Mouse (Mus musculus): Measurements from ENCODE around the gene Tceal9. TPM values are rescaled to one million over a fixed set of nuclear protein-coding genes. Genes with fewer than 3 reads are reported as not detected.
"Not testable (repeated sequence)": the region's sequence is repeated elsewhere in the genome, so short reads cannot be mapped to it uniquely, and the experiment has no call there.

Tceal9 gene
- total RNA-seq (2021), result 100 to 1,000 TPM; 119 to 122 TPM

DNA sequence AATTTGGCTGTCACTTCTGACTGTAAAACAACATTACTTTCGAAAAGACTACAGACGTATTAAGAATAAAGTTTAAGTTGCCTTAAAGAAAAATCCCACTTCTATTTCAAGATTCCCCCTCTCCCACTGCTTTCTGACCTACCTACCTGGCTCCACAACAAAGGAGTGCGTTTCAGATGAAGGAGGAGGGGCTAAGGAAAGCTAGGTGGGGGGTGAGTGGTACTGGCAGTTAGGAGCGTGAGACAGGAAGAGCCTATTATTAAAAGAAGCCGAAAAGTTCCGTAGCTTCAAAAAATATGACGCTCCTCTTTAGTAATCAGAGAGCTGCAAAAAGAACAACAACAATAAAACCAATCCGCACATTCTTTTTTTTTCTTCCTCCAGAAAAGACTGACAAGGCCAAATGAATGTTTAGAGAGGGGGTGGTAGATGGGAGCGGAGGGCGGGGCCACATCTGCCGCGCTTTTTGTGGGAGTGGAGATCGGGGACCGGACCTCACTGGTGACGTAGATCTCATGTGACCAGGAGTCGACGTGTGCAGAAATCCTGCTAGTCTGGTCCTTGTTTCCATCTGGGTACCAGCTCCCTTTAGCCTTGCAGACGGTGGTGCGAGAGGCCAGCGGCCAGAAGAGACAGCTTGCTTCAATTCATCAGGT, at the start of gene Tceal9:
Gene Tceal9 (plus strand): TSS at position 506 of the 656 bp plus-strand sequence.
- intact Hi-C loops (cut with DNase I), result loop anchor here (1.0 kb wide), 1 partner anchor 26 kb away; the partner anchor contains the start of gene Bex3
- DNase-seq (ENCODE audit: low spot score in 2 of 2), result peak; percentile 60 to 77

DNA sequence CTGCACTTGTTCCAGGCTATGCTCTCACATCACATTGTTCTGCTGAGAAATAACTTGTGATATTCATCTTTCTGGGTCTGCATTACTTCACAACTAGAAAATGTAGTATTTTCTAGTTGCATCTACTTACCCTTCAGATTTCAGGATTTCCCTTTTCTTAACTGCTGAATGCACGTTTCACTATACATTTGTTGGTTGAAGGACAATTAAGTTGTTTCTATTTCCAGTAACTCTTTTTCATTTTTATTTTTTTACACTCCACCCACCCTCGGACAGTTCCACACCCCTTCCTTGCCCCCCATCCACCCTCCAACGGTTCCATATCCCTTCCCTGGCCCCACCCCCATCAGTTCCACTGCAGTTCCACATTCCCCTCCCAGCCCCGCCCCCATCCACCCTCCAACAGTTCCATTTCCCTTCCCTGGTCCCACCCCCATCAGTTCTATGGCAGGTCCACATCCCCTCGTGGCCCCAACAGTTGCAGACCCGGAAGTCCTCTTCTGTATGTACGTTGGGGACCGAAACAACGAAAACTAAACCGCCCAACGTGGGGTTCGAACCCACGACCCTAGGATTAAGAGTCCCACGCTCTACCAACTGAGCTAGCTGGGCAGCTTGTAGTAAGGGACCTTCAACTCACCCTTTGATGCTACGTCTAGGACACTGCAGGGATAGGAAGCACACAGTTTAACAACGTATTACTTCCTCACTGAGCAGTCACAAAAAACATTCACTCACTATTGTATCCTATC, 49.5 kb upstream of the Tceal9 start:
- DNase-seq (ENCODE audit: low spot score in 2 of 2), result no peak
- intact Hi-C loops (cut with DNase I), result no loop called here

DNA sequence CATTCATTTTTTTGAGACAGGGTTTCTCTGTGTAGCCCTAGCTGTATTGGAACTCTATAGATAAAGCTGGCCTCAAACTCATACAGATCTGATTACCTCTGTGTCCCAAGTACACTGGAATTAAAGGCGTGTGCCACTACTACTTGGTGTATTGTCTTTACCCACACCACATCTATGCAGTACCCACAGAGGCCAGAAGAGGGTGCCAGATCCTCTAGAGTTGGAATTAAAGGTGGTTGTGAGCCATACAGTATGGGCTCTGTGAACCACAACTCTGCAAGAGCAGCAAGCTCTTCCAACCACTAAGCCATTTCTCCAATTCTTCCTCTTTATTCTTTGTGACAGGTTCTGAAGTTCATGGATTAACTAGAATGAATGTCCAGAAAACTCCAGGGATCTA, 48.0 kb upstream of the Tceal9 start:
- intact Hi-C loops (cut with DNase I), result no loop called here
- DNase-seq (ENCODE audit: low spot score in 2 of 2), result no peak

DNA sequence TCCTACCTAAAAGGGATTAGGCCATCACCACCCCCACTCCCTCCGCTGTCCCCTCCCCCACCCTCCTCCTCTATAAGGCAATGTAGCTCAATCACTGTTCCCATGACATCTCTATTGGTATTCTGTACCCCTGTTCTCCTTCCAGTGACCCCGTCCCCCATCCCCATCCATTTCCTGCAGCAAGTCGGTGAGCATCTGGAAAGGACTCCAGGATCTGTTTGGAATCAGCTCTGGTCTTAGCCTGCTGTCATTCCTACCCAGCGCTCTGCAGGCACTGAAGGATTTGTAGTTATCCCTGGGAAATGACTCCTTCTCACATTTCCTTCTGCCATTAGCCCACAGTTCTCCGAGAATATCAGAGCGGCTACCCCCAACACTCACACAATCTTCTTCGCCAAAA, 41.6 kb upstream of the Tceal9 start:
- DNase-seq (ENCODE audit: low spot score in 2 of 2), result no peak
- intact Hi-C loops (cut with DNase I), result loop anchor here (10.0 kb wide), 1 partner anchor 58 kb away; no protein-coding TSS in a partner anchor

DNA sequence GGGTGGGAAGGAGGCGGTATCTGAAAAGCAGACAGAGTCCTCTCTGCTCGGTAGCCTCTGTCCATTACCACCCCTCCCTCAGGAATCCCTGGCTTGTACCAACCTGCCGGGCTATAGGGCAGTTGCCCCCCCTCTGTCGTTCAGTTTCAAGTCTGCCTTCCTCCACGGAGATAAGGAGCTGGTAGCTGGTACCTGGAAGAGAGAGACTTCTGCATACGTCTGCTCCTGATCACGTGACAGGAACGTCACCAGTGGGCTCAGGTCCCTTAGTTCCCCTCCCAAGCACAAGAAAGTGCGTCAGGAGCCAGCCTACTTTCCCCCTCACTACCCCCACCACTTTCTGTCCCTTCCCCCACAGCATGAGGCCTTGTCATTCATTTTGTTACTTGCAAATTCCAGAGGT, 41.2 kb upstream of the Tceal9 start, which contains the start of gene Tceal5:
Gene Tceal5 (minus strand): TSS at position 213 of the 403 bp plus-strand sequence.
- DNase-seq (ENCODE audit: low spot score in 2 of 2), result peak; percentile 62 to 80
- intact Hi-C loops (cut with DNase I), result loop anchor here (10.0 kb wide), 1 partner anchor 59 kb away; no protein-coding TSS in a partner anchor

DNA sequence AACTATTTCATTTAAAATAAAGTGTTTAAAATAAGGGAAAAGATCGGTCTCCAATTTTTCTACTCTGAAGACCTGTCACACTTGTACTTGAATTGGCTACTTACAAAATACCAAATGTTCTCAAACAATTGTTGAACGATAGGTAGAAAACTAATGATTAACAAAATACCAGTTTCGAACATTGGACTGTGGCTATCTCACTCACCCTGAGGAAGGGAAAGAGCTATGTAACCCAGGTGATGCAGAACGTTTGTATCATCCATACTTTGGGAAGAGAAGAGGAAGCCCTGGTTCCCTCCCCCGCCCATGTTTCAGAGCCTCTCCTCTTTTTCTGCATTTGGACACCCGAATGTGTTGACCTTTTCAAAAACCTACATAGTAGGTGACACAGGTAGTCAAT, 40.5 kb upstream of the Tceal9 start:
- DNase-seq (ENCODE audit: low spot score in 2 of 2), result no peak
- intact Hi-C loops (cut with DNase I), result loop anchor here (10.0 kb wide), 1 partner anchor 60 kb away; no protein-coding TSS in a partner anchor

DNA sequence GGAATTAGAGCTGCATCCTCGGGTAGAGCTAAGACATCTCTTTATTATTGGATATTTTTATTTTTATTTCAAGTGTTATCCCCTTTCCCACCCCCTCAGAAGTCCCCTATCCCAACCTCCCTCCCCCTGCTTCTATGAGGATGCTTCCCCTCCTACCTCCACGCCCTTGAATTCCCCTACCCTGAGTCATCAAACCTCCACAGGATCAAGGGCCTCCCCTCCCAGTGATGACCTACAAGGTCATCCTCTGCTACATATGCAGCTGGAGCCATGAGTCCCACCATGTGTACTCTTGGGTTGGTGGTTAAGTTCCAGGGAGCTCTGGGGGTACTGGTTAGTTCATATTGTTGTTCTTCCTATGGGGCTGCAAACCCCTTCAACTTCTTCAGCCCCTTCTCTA, 31.5 kb upstream of the Tceal9 start:
- no peak for DNase-seq (ENCODE audit: low spot score in 2 of 2)
- intact Hi-C loops (cut with DNase I), result no loop called here

DNA sequence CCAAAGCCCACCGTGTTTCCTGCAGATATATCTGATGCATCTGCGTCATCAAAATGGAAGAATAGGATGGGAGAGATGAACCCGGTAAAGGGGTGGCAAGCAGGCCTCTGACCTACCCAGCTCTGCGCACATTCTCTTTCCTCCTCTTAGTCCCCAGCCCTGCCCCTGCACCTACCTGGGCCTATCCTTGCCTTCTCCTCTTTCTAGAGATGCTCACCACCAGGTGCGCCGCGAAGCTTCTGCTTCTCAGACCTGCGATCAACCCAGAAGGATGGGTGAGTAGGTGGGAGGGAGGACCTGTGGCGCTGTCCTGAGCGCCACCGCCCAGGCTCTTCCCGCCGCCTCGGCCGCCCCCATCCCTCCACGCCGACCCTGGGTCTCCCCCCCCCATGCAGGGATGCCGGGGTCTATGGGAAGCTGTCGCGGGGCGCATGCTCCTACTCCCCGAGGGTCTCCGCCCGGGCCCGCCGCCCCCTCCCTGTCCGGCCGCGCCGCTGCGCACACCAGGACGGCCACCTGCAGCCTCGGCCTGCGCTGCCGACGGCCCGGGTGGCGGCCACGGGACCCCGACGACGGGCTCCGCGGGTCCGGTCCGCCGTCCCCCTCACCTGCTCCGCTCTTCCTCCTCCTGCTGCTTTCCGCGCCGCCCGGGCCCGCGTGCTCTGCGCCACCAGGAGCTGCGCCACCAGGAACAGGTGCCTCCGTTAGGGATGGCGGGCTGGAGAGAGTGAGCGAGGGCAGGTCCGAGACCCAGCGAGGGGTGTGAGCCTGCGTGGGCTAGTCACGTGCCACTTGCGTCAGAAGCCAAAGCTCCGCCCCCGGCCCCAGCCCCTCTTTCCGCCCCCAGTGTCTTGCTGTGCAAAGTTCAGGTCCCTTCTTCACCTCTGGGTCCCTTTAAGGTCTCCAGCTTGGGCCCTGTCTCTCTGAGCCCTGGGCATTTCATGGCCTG, 29.9 kb upstream of the Tceal9 start, which contains the start of the genes Tceal7 and Bex1:
Gene Tceal7 (plus strand): TSS at position 51 of the 949 bp plus-strand sequence.
Gene Bex1 (minus strand): TSS at position 785 of the 949 bp plus-strand sequence.
- intact Hi-C loops (cut with DNase I); DNase-seq (ENCODE audit: low spot score in 2 of 2): not testable (repeated sequence)

DNA sequence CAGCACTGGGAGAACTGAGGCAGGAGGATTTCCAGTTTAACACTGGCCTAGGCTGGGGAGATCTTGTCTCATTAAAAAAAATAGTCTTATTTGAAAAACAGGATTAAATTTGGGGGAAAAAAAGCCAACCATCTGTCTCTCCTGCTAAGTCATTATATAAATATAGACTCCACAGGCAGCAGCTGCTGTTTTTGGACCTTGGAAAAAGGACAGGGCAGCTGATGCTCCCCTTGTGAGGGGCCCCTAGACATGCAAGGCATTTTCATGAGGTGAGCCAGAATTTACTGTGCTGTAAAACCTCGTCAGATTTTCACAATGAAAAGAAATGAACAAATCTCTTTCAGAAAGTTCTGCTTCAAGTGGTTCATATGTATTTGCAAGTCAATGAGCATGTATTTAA, 28.6 kb upstream of the Tceal9 start:
- DNase-seq (ENCODE audit: low spot score in 2 of 2), result peak in 1 of 2 experiments; percentile 23
- intact Hi-C loops (cut with DNase I), result no loop called here

DNA sequence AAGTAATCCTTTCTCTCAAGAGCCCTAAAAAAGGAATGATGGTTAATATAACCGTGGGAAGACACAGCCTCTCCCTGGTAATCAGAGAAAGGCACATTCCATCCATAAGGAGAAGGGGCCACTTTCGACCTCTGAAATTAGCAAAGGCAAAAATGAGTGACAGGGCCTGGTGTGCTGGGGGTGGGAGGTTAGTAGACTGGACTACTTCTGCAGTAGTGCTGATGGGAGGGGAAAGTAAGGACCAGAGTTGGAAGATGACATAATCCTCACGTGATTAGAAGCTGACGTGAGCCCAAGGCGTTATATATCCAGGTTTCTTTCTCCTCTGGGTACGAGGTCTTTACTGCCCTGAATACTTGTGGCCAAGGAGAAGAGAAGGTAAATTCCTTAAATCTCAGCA, 21.2 kb upstream of the Tceal9 start:
- no peak for DNase-seq (ENCODE audit: low spot score in 2 of 2)
- intact Hi-C loops (cut with DNase I), result no loop called here

DNA sequence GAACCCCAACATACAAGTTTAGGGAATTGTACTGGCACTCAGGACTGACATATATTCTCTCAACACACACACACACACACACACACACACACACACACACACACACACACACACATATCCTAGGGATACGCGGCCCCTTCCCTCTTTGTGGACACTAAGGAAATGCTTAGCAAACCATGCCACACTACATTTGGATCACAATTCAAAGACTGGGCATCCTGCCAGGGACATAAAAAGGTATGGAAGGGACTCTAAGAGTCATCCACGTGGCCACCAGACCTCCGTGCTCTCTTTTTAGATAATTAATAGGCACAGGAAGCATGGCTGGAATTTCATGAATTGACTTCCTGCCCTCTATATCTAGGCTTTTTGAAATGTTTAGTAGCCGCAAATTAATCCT, 17.1 kb upstream of the Tceal9 start:
- DNase-seq (ENCODE audit: low spot score in 2 of 2), result no peak
- intact Hi-C loops (cut with DNase I), result no loop called here

DNA sequence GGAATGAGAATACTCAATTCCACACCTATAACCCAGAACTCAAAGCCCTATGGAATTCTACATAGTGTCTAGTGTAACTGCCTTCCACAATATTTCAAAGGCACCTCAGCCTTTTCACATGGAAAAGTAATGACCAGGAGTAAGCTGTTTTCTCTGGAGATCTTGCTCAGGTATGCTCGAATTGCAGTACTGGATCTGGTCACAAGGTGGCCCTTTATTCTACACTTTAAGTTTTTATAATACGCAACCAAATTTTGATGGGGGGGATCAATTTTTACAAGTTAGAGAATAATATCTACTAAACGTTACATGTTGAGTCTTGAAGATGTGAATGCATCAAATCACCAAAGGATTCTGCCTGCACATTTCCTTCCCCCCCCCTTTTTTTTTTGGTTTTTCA, 6.8 kb upstream of the Tceal9 start:
- DNase-seq (ENCODE audit: low spot score in 2 of 2), result peak in 1 of 2 experiments; percentile 31
- intact Hi-C loops (cut with DNase I), result loop anchor here (1.0 to 5.0 kb wide), 2 partner anchors 66 to 84 kb away; no protein-coding TSS in a partner anchor

DNA sequence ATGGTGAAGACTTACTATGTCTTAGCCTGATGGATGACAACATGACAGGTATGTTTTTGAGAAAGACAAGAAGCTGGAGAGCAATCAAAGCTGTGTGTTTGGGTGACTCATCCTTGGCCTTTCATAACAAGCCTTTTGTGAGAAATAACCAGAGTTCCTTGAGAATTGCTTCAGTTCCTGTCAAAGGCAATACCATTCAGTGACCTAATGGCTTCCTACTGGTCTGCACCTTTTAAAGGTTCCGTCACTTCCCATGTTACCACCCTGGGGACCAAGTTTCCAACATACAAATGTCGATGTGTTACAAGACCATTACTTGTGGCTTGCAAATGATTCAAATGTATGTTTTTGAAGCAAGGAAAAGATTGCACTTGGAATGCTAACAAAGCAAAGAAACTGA, 1.7 kb upstream of the Tceal9 start:
- no peak for DNase-seq (ENCODE audit: low spot score in 2 of 2)
- intact Hi-C loops (cut with DNase I), result no loop called here

DNA sequence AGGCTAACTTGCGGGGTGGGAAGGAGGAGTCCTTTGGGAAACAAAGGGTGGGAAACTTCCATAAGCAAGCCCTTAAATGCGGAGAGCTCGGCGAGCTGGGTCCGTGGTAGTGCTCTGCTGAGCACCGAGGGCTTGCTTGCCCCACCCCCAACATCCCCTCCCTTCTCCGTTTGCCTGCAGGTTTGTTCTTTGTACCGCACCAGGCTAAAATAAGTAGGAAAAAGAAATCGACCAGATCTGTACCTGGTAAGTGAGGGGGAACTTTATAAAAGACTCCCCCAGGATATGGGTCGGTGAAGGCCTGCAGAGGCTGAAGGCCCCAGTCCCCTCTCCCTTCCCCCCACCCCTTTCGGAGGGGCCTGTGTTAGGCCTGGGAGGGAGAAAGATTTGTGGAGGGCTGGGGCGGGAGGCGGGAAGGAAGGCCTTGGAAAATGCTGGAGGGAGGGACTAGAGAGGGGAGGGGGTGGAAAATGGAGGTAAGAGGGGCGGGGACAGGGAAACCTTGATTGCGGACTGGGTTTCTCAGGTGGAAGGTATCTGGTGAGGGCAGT, 717 bp downstream of the Tceal9 start:
- intact Hi-C loops (cut with DNase I), result loop anchor here (1.0 kb wide), 1 partner anchor 25 kb away; the partner anchor contains the start of gene Bex3
- DNase-seq (ENCODE audit: low spot score in 2 of 2), result peak in 1 of 2 experiments; percentile 17

DNA sequence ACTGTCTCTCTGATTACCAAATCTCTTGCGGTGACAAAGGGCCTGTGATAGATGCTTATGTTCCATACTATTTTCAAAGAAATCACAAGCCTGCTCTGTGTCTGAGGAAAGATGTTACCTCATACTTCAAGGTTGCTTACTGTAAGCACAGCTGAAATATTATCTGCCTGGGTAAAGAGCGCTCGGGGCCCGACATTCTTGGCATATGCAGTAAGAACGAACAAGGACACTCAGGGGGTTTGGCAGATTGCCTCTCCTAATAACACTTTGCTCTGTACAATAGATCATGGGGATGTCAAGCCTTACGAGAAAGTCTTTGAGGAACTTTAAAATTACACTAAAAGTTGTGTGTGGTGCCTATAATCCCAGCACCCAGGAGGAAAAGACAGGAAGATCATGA, 3.9 kb downstream of the Tceal9 start:
- no peak for DNase-seq (ENCODE audit: low spot score in 2 of 2)
- intact Hi-C loops (cut with DNase I), result no loop called here

DNA sequence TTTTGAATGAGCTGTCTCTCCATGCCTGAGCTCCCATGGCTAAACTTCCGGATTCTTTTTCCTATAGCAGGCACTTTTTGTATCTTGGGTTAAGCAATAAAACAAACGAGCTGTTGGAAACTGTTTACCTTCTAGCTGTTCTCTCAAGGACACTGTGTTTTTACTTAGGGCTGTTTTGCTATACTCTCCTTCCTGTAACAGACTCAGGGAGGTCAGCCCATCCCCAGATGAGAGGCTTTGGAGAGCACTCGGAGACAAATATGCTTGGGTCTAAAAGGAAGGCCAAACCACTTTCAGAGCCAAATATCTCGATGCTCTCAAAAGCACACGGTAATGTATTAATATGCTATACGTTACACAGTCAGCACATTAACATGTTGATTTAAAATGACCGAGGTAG, 4.8 kb downstream of the Tceal9 start:
- DNase-seq (ENCODE audit: low spot score in 2 of 2), result no peak
- intact Hi-C loops (cut with DNase I), result no loop called here

DNA sequence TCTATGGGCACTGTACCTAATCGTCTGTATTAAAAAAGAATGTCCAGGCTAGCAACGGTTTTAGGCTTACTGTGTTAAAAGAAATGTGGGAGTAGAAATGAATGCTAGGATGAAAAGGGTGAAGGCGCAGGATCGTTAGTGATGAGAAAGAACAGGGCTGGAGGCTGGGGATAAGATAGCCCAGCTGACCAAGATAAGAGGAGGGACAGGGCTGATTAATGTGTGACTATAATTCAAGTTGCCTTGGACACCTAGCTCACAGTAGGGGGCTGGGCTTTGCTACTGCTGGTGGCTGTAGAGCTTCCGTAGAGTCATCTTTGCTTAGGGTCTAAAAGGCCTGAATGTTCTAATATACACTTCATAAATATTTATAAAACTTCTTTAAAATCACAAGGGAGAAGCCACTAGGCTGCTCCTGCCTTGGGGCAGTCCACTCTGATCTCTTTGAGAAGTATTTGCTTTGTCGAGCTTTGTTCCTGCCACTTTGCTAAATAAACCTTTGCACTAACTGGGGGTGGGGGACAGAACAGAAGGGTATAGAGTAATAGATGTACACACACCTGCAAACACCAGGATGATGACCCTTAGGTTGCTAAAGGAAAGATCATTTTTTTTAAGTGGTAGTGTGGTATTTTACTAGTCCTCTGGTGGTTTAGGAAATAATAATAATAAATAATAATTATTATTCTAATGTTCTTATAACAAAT, 7.3 kb downstream of the Tceal9 start:
- no peak for DNase-seq (ENCODE audit: low spot score in 2 of 2)
- intact Hi-C loops (cut with DNase I), result no loop called here

DNA sequence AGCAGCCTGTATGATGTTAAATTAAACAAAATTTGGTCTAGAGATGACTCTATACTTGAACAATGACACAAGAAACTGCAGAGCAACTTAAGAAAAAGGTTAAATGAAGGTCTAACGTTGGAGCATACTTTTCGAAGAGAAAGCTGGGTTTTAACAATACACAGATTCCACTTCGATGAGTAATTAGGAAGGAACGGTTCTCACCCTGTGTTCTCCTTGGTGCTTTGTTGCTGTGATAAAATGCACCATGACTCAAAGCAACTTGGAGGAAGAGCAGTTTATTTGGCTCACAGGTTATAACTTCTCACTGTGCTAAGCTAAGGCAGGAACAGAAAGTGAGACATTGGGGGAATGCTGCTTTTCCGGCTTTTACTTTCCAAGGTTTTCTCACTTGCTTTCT, 22.8 kb downstream of the Tceal9 start:
- intact Hi-C loops (cut with DNase I), result no loop called here

DNA sequence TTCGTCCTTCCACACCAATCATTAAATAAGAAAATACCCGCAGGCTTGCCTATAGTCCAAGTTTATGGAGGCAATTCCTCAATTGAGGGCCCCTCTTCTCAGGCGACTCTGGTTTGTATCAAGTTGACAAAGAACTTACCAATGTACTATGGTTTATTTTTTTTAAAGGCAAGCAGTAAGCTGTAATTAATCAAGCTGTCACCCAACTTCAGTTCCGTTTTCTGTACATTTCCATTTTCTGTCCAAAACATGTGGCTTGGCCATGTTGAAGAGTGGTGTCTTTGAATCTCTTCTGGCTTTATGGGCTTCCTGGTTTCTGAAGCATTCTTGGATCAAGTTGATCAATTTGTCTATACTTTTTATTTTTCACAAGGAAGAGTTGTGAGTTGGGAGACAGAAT, 23.3 kb downstream of the Tceal9 start:
- DNase-seq (ENCODE audit: low spot score in 2 of 2), result no peak
- intact Hi-C loops (cut with DNase I), result no loop called here

More for the DNA sequence above, 22.8 kb downstream of the Tceal9 start:
- no peak for DNase-seq (ENCODE audit: low spot score in 2 of 2)

All from left cerebral cortex, postnatal 25 days (tissue).